Mouse (Mus musculus) embryonic stem cell, embryonic (primary cell): ENCODE results near the gene Ephb1.

Source experiments
- CTCF ChIA-PET, 4 experiments: fragments of 300-600 bp in 2 of 4; fragments of 350-600 bp in 2 of 4; sonication (Branson Sonifier 250); formaldehyde crosslinking; loops; one replicate each; lab custom pipeline; 2022; ENCODE audit warnings: inconsistent platforms in 2 of 4; lab: Charles Lee
- POLR2A ChIA-PET, 4 experiments: fragments of 300-600 bp in 2 of 4; fragments of 350-600 bp in 2 of 4; sonication (Branson Sonifier 250); formaldehyde crosslinking; loops; one replicate each; lab custom pipeline; 2022; ENCODE audit warnings: antibody characterized with exemption in 4 of 4, inconsistent platforms in 1 of 4; lab: Charles Lee

The Ephb1 gene

DNA sequence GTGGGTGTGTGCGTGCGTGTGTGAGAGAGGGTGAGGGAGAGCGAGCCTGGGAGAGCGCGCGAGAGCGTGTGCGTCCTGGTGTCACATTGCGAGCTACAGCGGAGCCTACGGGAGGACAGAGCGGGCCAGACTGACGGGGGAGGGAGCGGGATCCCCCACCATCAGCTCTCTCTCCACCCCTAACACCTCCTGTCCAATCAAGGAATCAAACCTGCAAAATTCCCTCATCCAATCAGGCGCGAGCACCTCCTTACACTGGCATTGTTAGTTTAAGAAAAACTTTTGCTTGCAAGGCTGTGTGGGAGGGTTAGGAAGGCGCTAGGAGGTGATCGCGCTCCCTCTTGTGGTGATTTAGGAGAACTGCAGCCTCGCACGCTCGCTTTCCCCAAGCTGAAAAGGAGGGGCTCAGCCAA, at the start of gene Ephb1:
Gene Ephb1, minus strand, starts transcription at position 133 of the 413 bp plus-strand sequence.
- CTCF ChIA-PET: interaction anchor here (0.5 to 1.9 kb wide), 36 partner anchors 11 to 1774 kb away, joined by 3 to 17 read pairs (median 3); no protein-coding TSS in a partner anchor

DNA sequence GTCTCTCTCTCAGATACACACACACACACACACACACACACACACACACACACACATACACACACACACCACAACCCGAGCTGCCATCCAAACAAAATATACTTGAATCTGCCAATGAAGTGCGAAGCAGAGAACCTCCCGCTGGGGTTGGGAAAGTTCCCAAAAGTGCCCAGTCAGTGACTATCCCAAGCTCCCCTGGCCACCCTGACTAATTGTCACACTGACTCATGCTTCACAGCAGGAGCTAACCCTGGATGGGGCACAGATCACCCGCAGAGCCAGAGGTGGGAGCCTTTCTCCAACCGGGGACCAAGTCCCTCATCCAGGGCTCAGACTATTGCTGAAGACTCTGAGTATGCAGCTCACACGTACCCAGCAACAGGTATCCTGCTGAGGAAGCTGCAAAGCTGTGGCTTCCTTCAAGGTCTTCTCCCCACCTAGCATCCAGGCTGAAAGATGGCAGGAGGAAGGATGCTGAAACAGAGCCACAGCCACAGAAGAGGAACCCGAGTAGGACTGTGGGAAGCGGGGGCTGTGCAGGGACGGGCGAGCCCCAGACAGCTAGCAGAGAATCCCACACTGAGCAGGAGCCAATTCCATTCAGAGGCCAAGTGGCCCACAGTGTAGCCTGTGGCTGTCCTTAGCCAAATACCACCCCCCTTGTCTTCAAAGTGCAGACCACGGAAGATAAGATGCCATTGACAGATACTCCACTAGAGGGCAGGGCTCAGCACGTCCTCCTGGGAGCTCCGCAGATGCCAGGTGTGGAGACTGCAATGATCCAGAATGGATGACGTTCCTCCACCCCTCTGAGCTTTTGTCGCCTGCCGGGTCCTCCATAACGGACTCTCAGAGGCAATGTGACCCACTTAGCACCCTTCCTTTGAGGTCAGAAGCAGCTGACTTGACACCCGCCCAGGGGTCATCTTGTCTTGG, 48.9 kb upstream of the Ephb1 start:
- ChIA-PET POLR2A (interaction anchor here in 1 of 4 experiments (0.7 to 1.5 kb wide), 4 partner anchors 21 to 807 kb away, joined by 3 to 6 read pairs (median 4); no protein-coding TSS in a partner anchor), CTCF (interaction anchor here (0.5 to 2.1 kb wide), 38 partner anchors 8 to 1189 kb away, joined by 3 to 17 read pairs (median 4); partner anchors contain the start of gene Ephb1 (in 1 of the 4))

More for the DNA sequence above, at the start of gene Ephb1:
- POLR2A ChIA-PET: interaction anchor here in 2 of 4 experiments (0.7 to 1.4 kb wide), 5 partner anchors 12 to 1103 kb away, joined by 3 to 5 read pairs (median 3); partner anchors contain the start of gene Ppp2r3a (in 1 of the 2)

DNA sequence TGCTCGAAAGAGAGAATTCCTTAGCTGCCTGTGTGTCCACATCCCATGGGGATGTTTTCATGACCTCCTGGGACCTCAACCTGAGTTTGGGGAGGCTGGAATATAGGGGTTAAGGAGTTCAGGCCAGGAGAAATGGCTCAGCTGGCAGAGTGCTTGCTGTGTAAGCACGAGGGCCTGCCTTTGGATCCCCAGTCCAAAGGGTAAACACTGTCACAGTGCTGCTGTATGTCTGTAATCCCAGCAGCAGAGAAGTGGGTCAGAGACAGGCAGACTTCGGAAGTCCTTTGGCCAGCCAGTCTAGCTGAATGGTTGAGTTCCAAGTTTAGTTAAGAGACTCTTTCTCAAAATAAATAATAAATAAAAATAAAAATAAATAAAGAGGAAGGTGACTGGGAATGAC, 48.2 kb upstream of the Ephb1 start:
- ChIA-PET POLR2A (interaction anchor here in 1 of 4 experiments (0.7 to 1.5 kb wide), 2 partner anchors 21 to 802 kb away, joined by 3 to 6 read pairs; no protein-coding TSS in a partner anchor), CTCF (interaction anchor here in 3 of 4 experiments (0.7 to 2.1 kb wide), 8 partner anchors 10 to 1154 kb away, joined by 3 to 15 read pairs (median 6); partner anchors contain the start of gene Ephb1 (in 1 of the 3))

DNA sequence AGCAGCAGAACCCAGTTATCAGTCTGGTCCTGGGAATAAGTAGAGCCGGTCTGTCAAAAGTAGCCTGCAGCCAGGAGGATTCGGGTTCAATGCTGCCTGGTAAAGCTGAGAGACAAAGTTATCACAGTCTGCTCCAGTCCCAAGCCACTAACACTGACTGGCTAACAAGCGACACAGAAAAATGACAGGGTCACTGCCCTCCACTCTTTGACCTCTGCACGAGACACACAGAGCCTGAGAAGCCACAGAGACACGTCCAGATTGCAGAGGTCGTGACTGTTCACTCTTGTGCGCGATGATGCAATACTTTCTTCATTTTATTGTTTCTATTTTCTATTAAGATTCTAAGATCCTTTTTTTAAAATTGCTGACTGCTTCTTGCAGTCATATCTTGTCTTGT, 33.8 kb upstream of the Ephb1 start:
- CTCF ChIA-PET: no interaction called here
- POLR2A ChIA-PET: no interaction called here

DNA sequence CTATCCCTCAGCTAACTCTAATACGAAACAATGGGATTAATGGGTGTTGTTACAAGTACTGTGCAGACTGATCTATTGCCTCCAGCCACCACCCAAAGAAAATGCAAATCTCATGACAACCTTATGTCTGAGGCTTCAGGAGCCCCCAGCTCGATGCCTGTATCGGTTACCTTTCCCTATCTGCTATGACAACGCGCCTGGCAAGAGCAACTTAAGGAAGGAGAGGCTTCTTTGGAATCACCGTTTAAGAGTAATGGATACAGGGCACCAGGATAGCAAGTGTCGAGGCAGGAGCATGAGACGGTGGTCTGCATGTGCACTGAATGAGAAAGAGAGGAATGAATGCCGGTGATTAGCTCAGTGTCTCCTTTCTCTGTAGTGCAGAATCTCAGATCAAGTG, 32.3 kb upstream of the Ephb1 start:
- CTCF ChIA-PET: interaction anchor here in 1 of 4 experiments (0.6 kb wide), 1 partner anchor 17 kb away, joined by 4 read pairs; no protein-coding TSS in a partner anchor
- POLR2A ChIA-PET: no interaction called here

DNA sequence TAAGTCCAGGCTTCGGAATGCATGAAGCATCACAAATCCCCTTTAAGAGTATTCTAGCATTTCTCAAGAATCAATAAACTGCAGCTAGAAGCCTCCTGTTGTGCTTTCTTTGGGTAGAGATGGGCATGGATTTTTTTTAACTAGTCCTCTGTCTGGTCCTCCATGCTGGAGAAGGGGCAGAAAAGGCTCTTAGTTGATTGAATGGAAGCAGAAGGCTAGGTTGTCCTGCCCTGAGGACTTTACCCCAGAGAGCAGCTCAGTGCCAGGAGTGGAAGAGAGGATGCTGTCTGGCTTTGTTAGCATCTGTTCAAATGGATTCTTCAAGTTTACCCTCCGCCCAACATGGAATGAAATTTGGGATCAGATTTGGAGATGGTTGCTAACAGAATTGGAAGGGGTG, 25.7 kb upstream of the Ephb1 start:
- POLR2A ChIA-PET: no interaction called here
- CTCF ChIA-PET: interaction anchor here in 1 of 4 experiments (0.8 to 1.9 kb wide), 2 partner anchors 24 to 26 kb away, joined by 3 to 5 read pairs; partner anchors contain the start of gene Ephb1

DNA sequence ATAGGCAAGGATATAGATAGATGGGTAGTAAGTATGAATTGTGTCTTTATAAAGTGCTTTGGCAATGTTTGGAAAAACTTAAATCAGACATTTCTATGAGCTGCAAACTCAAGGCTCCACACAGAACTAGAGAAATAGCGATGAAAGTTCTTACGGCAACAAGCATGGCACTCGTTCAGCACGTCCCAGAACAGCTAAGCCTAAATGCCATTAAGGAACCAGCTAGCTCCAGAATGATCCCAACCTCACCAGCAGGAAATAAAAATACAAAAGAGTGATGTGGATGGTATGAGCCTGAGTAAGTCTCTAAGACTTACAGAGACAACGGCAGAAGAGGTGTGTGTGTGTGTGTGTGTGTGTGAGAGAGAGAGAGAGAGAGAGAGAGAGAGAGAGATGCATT, 20.2 kb upstream of the Ephb1 start:
- ChIA-PET POLR2A (no interaction called here), CTCF (no interaction called here)

DNA sequence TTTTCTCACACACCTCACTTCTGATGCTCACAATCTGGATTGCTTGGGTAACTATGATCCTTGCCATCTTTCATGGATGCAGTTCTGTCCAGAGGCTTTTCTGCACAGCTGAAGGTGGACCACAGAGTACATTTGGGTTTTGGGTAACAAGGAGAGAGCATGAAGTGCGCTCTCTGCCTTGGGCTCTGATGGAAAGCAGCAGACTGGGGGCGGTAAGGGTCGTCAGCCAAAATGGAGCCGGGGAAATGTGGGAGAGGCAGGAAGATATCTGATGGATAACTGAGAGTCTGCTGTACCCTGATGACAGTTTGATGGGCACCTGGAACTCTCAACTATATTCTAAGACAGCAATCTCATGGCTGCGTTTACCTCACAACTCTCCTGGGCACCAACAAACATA, 19.4 kb upstream of the Ephb1 start:
- ChIA-PET CTCF (no interaction called here), POLR2A (no interaction called here)

DNA sequence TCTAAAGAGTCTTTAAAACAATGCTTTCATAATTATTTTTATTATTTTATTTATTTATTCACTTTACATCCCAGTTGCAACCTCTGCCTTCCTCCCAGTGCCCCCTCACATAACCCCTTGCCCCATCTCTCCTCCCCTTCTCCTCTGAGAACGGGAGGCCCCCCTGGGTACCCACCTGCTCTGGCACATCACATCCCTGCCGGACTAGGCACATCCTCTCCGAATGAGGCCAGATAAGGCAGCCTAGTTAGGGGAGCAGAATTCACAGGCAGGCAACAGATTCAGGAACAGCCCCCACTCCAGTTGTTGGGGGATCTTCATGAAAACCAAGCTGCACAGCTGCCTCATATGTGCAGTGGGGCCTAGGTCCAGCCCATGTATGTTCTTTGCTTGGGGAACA, 17.4 kb upstream of the Ephb1 start:
- CTCF ChIA-PET: no interaction called here
- POLR2A ChIA-PET: no interaction called here

DNA sequence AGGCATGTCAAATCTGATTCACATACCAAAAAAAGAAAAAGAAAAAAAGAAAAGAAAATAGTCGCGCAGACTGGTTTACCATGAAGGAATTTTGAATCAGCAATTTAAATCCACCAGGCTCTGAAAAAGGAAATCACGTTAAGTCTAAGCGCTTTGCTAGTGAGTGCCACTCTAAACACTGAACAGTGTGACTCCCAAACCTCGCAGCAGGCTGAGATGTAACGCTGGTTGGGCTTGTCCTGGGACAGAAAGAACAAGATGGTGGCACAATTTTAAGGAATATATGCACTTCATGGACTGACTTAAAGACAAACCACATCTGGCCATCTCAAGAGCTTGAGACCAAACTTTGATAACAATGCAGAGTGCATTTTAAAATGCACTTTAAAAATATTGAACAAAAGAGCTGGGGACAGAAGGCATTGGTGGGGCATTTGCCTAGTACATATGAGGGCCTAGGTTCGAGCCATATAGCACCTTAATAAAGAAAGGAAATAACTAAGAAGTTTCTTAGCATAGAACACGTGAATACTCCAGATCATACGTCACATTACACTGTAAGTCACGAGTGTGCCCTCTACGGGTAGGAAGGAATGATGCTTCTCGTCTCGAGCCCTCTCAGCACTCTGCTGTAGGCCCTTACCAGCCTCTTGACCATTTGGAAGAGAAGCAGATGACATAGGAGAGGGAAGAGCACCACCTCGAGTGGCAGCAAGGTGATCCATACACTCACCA, 16.7 kb upstream of the Ephb1 start:
- ChIA-PET POLR2A (interaction anchor here in 2 of 4 experiments (0.7 to 1.7 kb wide), 2 partner anchors 17 to 390 kb away, joined by 5 to 7 read pairs; partner anchors contain the start of gene Ephb1 (in 1 of the 2)), CTCF (interaction anchor here in 3 of 4 experiments (0.6 to 1.1 kb wide), 6 partner anchors 42 to 1902 kb away, joined by 3 to 4 read pairs (median 3); no protein-coding TSS in a partner anchor)

DNA sequence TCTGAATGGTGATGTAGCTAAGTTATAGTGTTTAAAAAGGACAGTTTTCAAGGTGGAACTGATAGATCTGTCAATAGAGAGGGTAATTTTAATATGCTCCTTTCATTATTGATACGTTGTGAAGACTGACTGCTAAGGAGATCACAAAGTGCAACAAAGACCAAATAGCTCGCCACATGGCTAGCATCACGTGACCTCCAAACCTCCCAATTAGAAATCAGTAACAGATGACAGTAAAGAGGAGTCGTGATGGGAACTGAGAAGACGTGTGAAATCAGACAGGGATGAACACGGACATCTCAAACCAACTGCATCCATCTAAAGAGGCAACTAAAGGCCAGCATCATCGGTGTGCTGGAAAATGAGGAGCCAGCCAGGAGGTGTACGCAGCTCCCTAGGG, 15.6 kb upstream of the Ephb1 start:
- ChIA-PET CTCF (interaction anchor here in 3 of 4 experiments (0.6 to 1.1 kb wide), 6 partner anchors 17 to 1729 kb away, joined by 3 to 6 read pairs (median 4); no protein-coding TSS in a partner anchor), POLR2A (interaction anchor here in 1 of 4 experiments (1.7 kb wide), 1 partner anchor 16 kb away, joined by 5 read pairs; the partner anchor contains the start of gene Ephb1)

DNA sequence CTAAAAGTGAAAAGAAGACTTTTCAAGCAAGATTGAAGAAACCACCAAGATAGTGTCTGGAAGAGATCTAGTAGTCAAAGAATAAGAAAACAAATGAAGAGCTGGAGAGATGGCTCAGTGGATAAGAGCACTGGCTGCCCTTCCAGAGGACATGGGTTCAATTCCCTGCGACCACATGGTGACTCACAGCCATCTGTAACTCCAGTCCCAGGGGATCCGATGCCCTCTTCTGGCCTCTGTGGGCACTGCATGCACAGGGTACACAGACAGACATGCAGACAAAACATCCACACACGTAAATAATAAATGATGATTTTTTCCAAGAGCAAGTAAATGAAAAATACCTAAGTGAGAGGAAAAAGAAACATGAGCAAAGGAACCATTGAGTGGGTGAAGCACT, 14.6 kb upstream of the Ephb1 start:
- CTCF ChIA-PET: no interaction called here
- POLR2A ChIA-PET: no interaction called here

DNA sequence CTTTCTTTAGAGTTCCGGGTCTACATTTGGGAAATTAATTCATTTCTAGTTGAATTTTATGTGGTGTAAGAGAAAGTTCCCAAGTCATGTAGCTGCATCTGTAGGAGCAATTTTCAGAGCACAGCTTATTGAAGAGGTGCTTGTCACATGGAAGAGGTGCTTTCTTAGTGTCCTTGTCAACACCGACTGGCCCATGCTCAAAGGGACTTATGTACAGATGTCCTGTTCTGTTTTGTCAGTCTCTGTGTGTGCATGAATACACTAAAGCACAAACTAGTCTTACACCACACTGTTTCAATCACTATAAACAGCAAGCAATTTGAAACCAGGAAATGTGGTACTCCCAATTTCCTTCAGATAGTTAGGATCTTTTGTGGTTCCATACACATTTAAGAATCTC, 13.3 kb upstream of the Ephb1 start:
- POLR2A ChIA-PET: interaction anchor here in 1 of 4 experiments (0.6 kb wide), 1 partner anchor 218 kb away, joined by 3 read pairs; no protein-coding TSS in a partner anchor
- CTCF ChIA-PET: interaction anchor here in 1 of 4 experiments (1.4 kb wide), 1 partner anchor 36 kb away, joined by 3 read pairs; no protein-coding TSS in a partner anchor

DNA sequence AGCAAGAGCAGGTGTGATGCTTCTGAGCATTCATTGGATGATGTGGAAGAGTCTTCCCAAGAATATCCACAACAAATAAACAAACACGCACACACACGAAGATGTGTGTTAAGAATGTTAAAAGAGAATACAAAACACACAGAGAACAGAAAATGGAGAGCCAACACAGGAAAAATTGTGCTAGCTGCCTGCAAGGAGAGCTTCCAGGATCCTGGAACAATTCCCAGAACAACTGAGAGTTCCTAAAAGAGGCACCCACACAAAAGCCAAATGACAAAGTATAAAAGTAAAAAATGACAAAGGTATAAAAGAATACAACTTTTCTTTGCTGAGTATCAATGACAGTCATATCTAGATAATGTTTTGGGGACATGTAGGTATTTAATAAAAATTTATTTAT, 11.0 kb upstream of the Ephb1 start:
- CTCF ChIA-PET: interaction anchor here in 2 of 4 experiments (0.9 to 1.0 kb wide), 2 partner anchors 11 to 113 kb away, joined by 3 read pairs; partner anchors contain the start of gene Ephb1 (in 1 of the 2)
- POLR2A ChIA-PET: no interaction called here

DNA sequence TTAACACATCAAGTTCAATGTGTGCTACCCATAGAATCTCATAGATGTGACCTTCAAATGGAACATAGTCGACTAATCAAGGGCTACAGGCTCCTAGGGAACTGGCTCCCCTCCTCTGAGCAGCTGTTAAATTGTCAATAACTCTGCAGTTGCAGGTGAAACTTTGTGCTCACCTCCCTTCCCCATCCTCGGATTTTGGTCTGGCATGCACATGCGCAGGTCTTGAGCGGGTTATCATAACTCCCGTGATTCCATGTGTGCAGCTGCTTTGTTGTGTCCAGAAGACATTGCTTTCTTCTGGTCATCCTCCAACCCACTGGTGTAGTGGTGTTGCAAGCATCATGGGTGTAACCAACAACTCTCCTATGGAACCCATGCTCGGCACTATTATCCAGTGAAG, 4.8 kb upstream of the Ephb1 start:
- ChIA-PET POLR2A (no interaction called here), CTCF (no interaction called here)

DNA sequence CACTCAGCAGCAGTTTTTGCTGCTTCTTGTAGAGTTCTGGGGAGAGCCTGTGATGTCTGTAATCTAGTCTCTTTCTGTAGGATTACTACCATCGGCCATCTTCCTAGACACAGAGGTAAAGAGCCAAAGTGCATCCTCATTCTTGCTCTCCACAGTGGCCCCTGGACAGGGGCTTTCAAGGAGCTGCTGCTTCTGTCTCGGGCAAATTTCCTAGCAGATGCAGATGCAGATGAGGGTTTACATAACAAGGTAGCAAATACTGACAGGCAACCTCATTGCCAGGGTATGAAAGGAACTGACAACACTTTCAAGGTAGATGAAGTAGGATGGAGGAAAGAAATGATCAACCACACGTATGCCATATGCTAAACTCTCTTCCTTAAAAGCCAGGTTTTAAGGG, 4.2 kb upstream of the Ephb1 start:
- ChIA-PET CTCF (no interaction called here), POLR2A (no interaction called here)

DNA sequence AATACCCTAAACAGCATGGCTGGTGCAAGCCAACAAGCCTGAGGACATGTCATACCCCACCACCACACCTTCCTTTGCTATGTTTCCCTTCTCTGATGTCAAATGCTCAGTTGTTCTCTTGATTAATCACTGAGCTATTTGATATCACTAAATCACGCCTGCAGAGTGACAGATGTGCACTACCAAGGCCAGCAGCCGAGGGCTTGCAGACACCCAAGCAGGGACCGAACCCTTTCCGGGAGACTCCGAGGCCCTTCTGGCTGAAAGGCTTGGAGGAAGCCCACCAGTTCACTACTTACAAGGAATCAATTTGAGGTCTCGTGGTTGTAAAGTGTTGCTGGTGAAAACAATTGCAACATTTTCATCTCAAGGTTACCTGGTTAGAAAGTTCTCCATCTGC, 3.5 kb upstream of the Ephb1 start:
- POLR2A ChIA-PET: no interaction called here
- CTCF ChIA-PET: no interaction called here

DNA sequence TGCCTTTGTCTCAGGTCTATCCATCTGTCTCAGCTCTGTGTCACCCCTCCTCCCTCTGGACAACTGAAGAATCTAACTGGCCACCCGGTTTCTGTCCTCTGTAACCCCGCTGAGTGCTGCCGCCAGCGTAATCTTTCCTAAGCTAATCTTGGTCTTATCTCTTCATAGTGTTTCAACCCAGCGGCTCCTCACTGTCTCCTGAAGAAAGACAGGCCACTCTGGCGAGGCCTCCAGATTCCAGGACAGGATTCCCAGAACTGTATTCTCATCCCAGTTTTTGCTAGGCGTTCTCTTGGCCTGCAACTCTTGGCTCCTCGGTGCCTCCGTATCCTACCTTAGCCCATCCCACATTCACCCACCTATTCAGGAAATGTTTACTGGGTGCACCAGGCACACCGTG, 2.0 kb upstream of the Ephb1 start:
- CTCF ChIA-PET: no interaction called here
- POLR2A ChIA-PET: no interaction called here

DNA sequence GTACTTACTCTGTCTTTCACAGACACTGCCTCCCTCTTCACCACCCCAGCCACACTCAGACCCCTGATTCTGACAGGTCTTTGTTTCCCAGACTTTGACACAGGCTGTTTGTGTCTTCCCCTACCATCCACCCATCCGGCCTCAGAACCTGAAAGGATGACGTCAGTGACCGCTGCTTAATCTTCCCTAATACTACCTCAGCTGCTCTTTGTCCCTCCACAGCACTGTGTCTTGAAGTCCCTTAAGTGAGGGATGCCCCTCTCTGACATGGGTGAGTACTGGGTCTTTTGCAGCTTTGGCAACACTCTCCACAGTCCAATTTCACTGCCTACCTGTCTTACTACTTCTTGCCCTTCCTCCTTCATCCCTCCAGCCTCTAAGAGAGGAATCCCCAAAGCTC, 1.2 kb upstream of the Ephb1 start:
- CTCF ChIA-PET: interaction anchor here in 2 of 4 experiments (0.6 to 1.8 kb wide), 3 partner anchors 81 to 667 kb away, joined by 4 to 13 read pairs (median 5); no protein-coding TSS in a partner anchor
- POLR2A ChIA-PET: no interaction called here
